In the genomic region with DNA sequence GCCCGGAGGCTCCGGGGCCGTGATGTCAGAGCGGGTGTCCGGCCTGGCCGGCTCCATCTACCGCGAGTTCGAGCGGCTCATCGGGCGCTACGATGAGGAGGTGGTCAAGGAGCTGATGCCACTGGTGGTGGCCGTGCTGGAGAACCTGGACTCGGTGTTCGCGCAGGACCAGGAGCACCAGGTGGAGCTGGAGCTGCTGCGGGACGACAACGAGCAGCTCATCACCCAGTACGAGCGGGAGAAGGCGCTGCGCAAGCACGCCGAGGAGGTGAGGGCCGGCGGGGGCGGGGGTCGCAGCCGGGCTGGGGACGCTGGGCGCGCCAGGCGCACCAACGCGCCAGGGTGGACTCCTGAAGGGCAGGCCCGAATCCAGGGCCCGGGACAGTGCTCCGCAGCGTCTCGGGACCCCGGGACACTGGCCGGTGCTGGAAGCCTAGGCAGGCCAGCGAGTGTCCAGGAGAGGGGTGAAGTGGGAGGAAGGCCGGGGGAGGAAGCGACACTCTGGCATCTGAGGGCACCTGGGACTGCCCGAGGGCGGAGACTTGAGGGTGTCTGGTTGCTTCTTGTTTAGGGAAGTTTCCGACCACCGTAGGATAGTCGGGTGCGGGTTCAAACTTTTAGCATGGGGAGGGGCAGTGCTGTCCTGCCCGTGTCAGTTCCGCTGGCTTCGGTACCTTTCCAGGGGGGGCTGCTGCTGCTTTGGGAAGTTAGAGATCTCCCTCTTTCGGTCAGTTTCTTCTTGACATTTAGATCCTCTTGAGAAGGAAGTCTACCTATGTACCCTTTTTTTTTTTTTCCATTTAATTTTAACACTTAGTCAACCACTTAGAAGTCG, we compare ENCODE assay signal across 8 mouse cellular contexts. TPM values are rescaled to one million over a fixed set of nuclear protein-coding genes. Genes with fewer than 3 reads are reported as not detected.
DNase-seq lines count a peak whose midpoint lies in the region; ATAC-seq lines count a peak whose summit lies in the region.

No protein-coding gene starts in this region.

- ATAC-seq in embryonic facial prominence, embryonic 11.5 days (replicated peaks; ENCODE audit: insufficient number of reproducible peaks, low FRiP score, low TSS enrichment, low read depth) = peak; percentile 63
- no peak; the same call in 1 of the 2 replicates for ATAC-seq in limb, embryonic 15.5 days (ENCODE audit: insufficient number of reproducible peaks, low FRiP score, low TSS enrichment, low read depth)
- ATAC-seq in midbrain, embryonic 16.5 days = peak; percentile 50; the same call in 1 of the 2 replicates
- ATAC-seq in stomach, embryonic 14.5 days (ENCODE audit: insufficient number of reproducible peaks, insufficient read depth, low FRiP score, low read depth) = peak; percentile 7

- H3K4me2 ChIP-seq in embryonic facial prominence, embryonic 11.5 days (ENCODE audit: low read depth, low read length) = peak overlapping the region; percentile 87
- peak overlapping the region; percentile 83 for H3K4me2 ChIP-seq in limb, embryonic 15.5 days
- H3K4me2 ChIP-seq in midbrain, embryonic 16.5 days (ENCODE audit: low read length) = peak overlapping the region; percentile 72
- peak overlapping the region; percentile 74 for H3K4me2 ChIP-seq in stomach, embryonic 14.5 days (replicated peaks; ENCODE audit: low read depth, low read length)

- peak overlapping the region; percentile 80 for H3K27ac ChIP-seq in embryonic facial prominence, embryonic 11.5 days (replicated peaks; ENCODE audit: low read depth, low read length)
- peak overlapping the region; percentile 97 for H3K27ac ChIP-seq in limb, embryonic 15.5 days
- peak overlapping the region; percentile 93 for H3K27ac ChIP-seq in midbrain, embryonic 16.5 days (ENCODE audit: low read length)
- H3K27ac ChIP-seq in stomach, embryonic 14.5 days (ENCODE audit: low read length) = peak overlapping the region; percentile 98

- no peaks in the 10 kb centered on the region for H3K9me3 ChIP-seq in embryonic facial prominence, embryonic 11.5 days (replicated peaks; ENCODE audit: control insufficient read depth, low read length)
- no peaks in the 10 kb centered on the region for H3K9me3 ChIP-seq in limb, embryonic 15.5 days
- H3K9me3 ChIP-seq in midbrain, embryonic 16.5 days (replicated peaks; ENCODE audit: control insufficient read depth, low read length, poor library complexity, severe bottlenecking) = no peaks in the 10 kb centered on the region
- no peaks in the 10 kb centered on the region for H3K9me3 ChIP-seq in stomach, embryonic 14.5 days (ENCODE audit: control insufficient read depth, low read depth, low read length)

- no peaks in the 10 kb centered on the region for H3K27me3 ChIP-seq in embryonic facial prominence, embryonic 11.5 days (ENCODE audit: control insufficient read depth, insufficient read depth, low read length)
- H3K27me3 ChIP-seq in limb, embryonic 15.5 days = no peaks in the 10 kb centered on the region; the same call in 1 of the 2 replicates
- H3K27me3 ChIP-seq in midbrain, embryonic 16.5 days (ENCODE audit: control insufficient read depth, insufficient read depth, low read depth, low read length) = no peaks in the 10 kb centered on the region
- H3K27me3 ChIP-seq in stomach, embryonic 14.5 days (ENCODE audit: control insufficient read depth, insufficient read depth, low read length) = no peaks in the 10 kb centered on the region

- peak; percentile 68 for DNase-seq in 3T3-L1 (ENCODE audit: low read depth, low spot score)
- DNase-seq in ZHBTc4 (ENCODE audit: low read depth, low spot score) = peak; percentile 61
- DNase-seq in embryonic facial prominence, embryonic 11.5 days (ENCODE audit: low spot score) = peak; percentile 59
- peak; percentile 97 for DNase-seq in heart, adult 11 months
- peak; percentile 65 for DNase-seq in kidney, adult 11 months

- peak overlapping the region; percentile 88 for H3K9ac ChIP-seq in embryonic facial prominence, embryonic 11.5 days (replicated peaks; ENCODE audit: low read length)
- peak overlapping the region; percentile 88 for H3K9ac ChIP-seq in limb, embryonic 15.5 days
- H3K9ac ChIP-seq in midbrain, embryonic 16.5 days (ENCODE audit: low read depth, low read length) = peak overlapping the region; percentile 91
- peak overlapping the region; percentile 92 for H3K9ac ChIP-seq in stomach, embryonic 14.5 days (replicated peaks; ENCODE audit: low read depth, low read length)

- H3K36me3 ChIP-seq in embryonic facial prominence, embryonic 11.5 days (replicated peaks; ENCODE audit: control insufficient read depth, insufficient read depth, low read depth, low read length) = no peaks in the 10 kb centered on the region
- H3K36me3 ChIP-seq in limb, embryonic 15.5 days = no peaks in the 10 kb centered on the region
- no peaks in the 10 kb centered on the region for H3K36me3 ChIP-seq in midbrain, embryonic 16.5 days (ENCODE audit: control insufficient read depth, insufficient read depth, low read length)
- no peaks in the 10 kb centered on the region for H3K36me3 ChIP-seq in stomach, embryonic 14.5 days (ENCODE audit: control insufficient read depth, insufficient read depth, low read length)

- WGBS in embryonic facial prominence, embryonic 11.5 days = under 1% methylated on average over 58 of the region's 58 CpGs
- under 1% methylated on average over 58 of the region's 58 CpGs for WGBS in limb, embryonic 15.5 days
- WGBS in midbrain, embryonic 16.5 days = under 1% methylated on average over 58 of the region's 58 CpGs
- WGBS in stomach, embryonic 14.5 days = under 1% methylated on average over 58 of the region's 58 CpGs

- H3K4me1 ChIP-seq in embryonic facial prominence, embryonic 11.5 days (ENCODE audit: control insufficient read depth, insufficient read depth, low read length) = peaks cover 4% of the 10 kb centered on the region; the same call in 1 of the 2 replicates
- H3K4me1 ChIP-seq in limb, embryonic 15.5 days = peaks cover 23% of the 10 kb centered on the region
- peaks cover 26% of the 10 kb centered on the region for H3K4me1 ChIP-seq in midbrain, embryonic 16.5 days (ENCODE audit: control insufficient read depth, insufficient read depth, low read length)
- peaks cover 14% of the 10 kb centered on the region for H3K4me1 ChIP-seq in stomach, embryonic 14.5 days (ENCODE audit: control insufficient read depth, insufficient read depth, low read length)

- peak overlapping the region; percentile 98 for H3K4me3 ChIP-seq in embryonic facial prominence, embryonic 11.5 days (ENCODE audit: low read depth, low read length)
- peak overlapping the region; percentile 97 for H3K4me3 ChIP-seq in limb, embryonic 15.5 days
- H3K4me3 ChIP-seq in midbrain, embryonic 16.5 days (ENCODE audit: low read depth, low read length) = peak overlapping the region; percentile 78
- peak overlapping the region; percentile 91 for H3K4me3 ChIP-seq in stomach, embryonic 14.5 days (ENCODE audit: low read depth, low read length)

RNA-seq across cellular contexts. Expression of gene Spag9, which starts 0.6 kb away (rescaled TPM):
- 42.4 and 42.9 TPM in 2 replicates for polyA plus RNA-seq in embryonic facial prominence, embryonic 11.5 days (2014; fragmentation: Nextera tagmentation; extraction: Ambion mirVana)
- polyA plus RNA-seq in limb, embryonic 15.5 days (2015; fragmentation: Nextera tagmentation; extraction: Ambion mirVana) = 39.4 and 44.0 TPM in 2 replicates
- polyA plus RNA-seq in midbrain, embryonic 16.5 days (2015; fragmentation: Nextera tagmentation; extraction: Ambion mirVana) = 82.7 and 92.9 TPM in 2 replicates
- polyA plus RNA-seq in stomach, embryonic 14.5 days (2014; fragmentation: Nextera tagmentation; extraction: Ambion mirVana) = 61.7 and 63.4 TPM in 2 replicates

RNA-seq across cellular contexts. Expression of gene Nme1, which starts 28.2 kb away (rescaled TPM):
- 188 and 218 TPM in 2 replicates for polyA plus RNA-seq in embryonic facial prominence, embryonic 11.5 days (2014; fragmentation: Nextera tagmentation; extraction: Ambion mirVana)
- polyA plus RNA-seq in limb, embryonic 15.5 days (2015; fragmentation: Nextera tagmentation; extraction: Ambion mirVana) = 109 and 113 TPM in 2 replicates
- 426 and 443 TPM in 2 replicates for polyA plus RNA-seq in midbrain, embryonic 16.5 days (2015; fragmentation: Nextera tagmentation; extraction: Ambion mirVana)
- polyA plus RNA-seq in stomach, embryonic 14.5 days (2014; fragmentation: Nextera tagmentation; extraction: Ambion mirVana) = 154 and 155 TPM in 2 replicates

RNA-seq across cellular contexts. Expression of gene Gm20390, which starts 28.4 kb away (rescaled TPM):
- 425 and 429 TPM in 2 replicates for polyA plus RNA-seq in embryonic facial prominence, embryonic 11.5 days (2014; fragmentation: Nextera tagmentation; extraction: Ambion mirVana)
- 341 and 347 TPM in 2 replicates for polyA plus RNA-seq in limb, embryonic 15.5 days (2015; fragmentation: Nextera tagmentation; extraction: Ambion mirVana)
- polyA plus RNA-seq in midbrain, embryonic 16.5 days (2015; fragmentation: Nextera tagmentation; extraction: Ambion mirVana) = 314 and 329 TPM in 2 replicates
- polyA plus RNA-seq in stomach, embryonic 14.5 days (2014; fragmentation: Nextera tagmentation; extraction: Ambion mirVana) = 357 and 372 TPM in 2 replicates

RNA-seq across cellular contexts. Expression of gene Nme2, which starts 40.5 kb away (rescaled TPM):
- polyA plus RNA-seq in embryonic facial prominence, embryonic 11.5 days (2014; fragmentation: Nextera tagmentation; extraction: Ambion mirVana) = 230 and 250 TPM in 2 replicates
- polyA plus RNA-seq in limb, embryonic 15.5 days (2015; fragmentation: Nextera tagmentation; extraction: Ambion mirVana) = 322 and 365 TPM in 2 replicates
- polyA plus RNA-seq in midbrain, embryonic 16.5 days (2015; fragmentation: Nextera tagmentation; extraction: Ambion mirVana) = 85.5 and 102 TPM in 2 replicates
- 235 and 237 TPM in 2 replicates for polyA plus RNA-seq in stomach, embryonic 14.5 days (2014; fragmentation: Nextera tagmentation; extraction: Ambion mirVana)
